Mouse (Mus musculus): ENCODE data around the gene Psmb3. TPM values are rescaled to one million over a fixed set of nuclear protein-coding genes. Genes with fewer than 3 reads are reported as not detected.

Gene Psmb3
- polyA plus RNA-seq, 1 experiment from 2014 or later, result 200 TPM

DNA sequence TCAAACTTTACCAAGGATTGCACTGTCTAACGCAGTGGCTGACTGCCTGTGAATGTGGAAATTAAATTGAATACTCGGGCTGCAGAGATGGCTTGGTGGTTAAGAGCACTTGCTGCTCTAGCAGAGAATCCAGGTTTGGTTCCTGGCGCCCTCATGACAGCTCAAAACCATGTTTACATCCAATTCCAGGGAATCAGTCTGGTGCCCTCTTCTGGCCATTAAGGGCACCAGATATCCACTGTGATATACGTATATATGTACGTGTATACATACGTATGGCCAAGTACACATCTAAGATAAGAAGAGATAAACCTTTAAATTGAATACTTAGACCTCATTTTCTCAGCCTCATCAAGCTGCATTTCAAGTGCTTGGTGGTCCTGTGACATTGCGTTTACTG is 37.0 kb upstream of the Psmb3 start:
- Histone ChIP-seq H3K4me3 (ENCODE audit: low read depth, low read length) (no peak overlapping the region), H3K36me3 (ENCODE audit: control insufficient read depth, insufficient read depth) (no peaks in the 10 kb centered on the region), H3K9me3 (replicated peaks; ENCODE audit: control insufficient read depth, low read length) (no peaks in the 10 kb centered on the region), H3K27me3 (ENCODE audit: control insufficient read depth, insufficient read depth, low read depth, low read length) (peaks cover 48% of the 10 kb centered on the region), H3K27ac (ENCODE audit: low read length) (no peak overlapping the region), H3K9ac (ENCODE audit: low read depth, low read length) (no peak overlapping the region), H3K4me2 (ENCODE audit: low read depth, low read length) (no peak overlapping the region), H3K4me1 (ENCODE audit: control insufficient read depth, low read depth, low read length) (peaks cover 8% of the 10 kb centered on the region)
- no peak for ATAC-seq (ENCODE audit: low read depth)
- 72% methylated on average over 7 of the region's 7 CpGs for WGBS (ENCODE audit: insufficient replicate concordance)

DNA sequence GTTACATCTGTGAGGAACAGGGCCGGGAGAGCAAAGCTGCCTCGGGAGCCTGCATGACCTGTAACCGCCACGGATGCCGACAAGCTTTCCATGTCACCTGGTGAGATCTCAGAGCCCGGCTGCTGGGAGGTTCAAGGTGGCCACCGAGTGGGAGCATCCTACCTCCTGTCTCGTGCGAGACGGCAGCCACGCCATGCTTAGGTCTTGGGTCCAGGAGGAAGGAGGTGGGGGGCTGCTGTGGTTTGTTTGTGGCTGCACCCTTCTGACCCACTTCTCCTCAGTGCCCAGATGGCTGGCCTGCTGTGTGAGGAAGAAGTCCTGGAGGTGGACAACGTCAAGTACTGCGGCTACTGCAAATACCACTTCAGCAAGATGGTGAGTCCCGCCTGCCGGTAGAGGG is 36.4 kb upstream of the Psmb3 start:
- H3K4me1 ChIP-seq (ENCODE audit: control insufficient read depth, low read depth, low read length), result peaks cover 7% of the 10 kb centered on the region
- no peak overlapping the region for H3K4me3 ChIP-seq (ENCODE audit: low read depth, low read length)
- no peaks in the 10 kb centered on the region for H3K9me3 ChIP-seq (replicated peaks; ENCODE audit: control insufficient read depth, low read length)
- peaks cover 42% of the 10 kb centered on the region for H3K27me3 ChIP-seq (ENCODE audit: control insufficient read depth, insufficient read depth, low read depth, low read length)
- WGBS (ENCODE audit: insufficient replicate concordance), result 66% methylated on average over 15 of the region's 15 CpGs
- H3K27ac ChIP-seq (ENCODE audit: low read length), result no peak overlapping the region
- no peak overlapping the region for H3K4me2 ChIP-seq (ENCODE audit: low read depth, low read length)
- no peaks in the 10 kb centered on the region for H3K36me3 ChIP-seq (ENCODE audit: control insufficient read depth, insufficient read depth)
- no peak for ATAC-seq (ENCODE audit: low read depth)
- H3K9ac ChIP-seq (ENCODE audit: low read depth, low read length), result no peak overlapping the region

DNA sequence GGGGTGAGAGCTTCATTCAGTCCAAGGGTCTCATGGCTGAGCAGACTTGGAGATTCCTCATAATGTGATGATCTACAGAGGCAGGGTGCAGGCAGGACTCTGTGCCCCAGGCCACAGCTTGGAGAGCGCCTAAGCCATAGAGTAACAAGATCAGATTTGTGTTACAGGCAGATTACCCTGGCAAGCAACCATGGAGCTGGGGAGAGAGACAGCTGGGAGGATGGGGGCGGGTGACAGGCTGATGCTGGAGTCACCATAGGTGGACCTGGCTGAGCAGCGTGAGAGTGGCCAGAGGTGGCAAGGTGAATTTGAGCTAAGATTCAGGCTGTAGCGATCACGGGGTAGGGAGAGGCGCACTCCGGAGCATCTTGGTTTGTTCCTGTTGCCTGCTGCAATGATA is 35.0 kb upstream of the Psmb3 start:
- no peak overlapping the region for H3K4me2 ChIP-seq (ENCODE audit: low read depth, low read length)
- H3K9ac ChIP-seq (ENCODE audit: low read depth, low read length), result no peak overlapping the region
- no peak for ATAC-seq (ENCODE audit: low read depth)
- H3K27ac ChIP-seq (ENCODE audit: low read length), result no peak overlapping the region
- no peaks in the 10 kb centered on the region for H3K36me3 ChIP-seq (ENCODE audit: control insufficient read depth, insufficient read depth)
- 79% methylated on average over 7 of the region's 7 CpGs for WGBS (ENCODE audit: insufficient replicate concordance)
- no peak overlapping the region for H3K4me3 ChIP-seq (ENCODE audit: low read depth, low read length)
- H3K27me3 ChIP-seq (ENCODE audit: control insufficient read depth, insufficient read depth, low read depth, low read length), result peaks cover 28% of the 10 kb centered on the region
- H3K9me3 ChIP-seq (replicated peaks; ENCODE audit: control insufficient read depth, low read length), result no peaks in the 10 kb centered on the region
- H3K4me1 ChIP-seq (ENCODE audit: control insufficient read depth, low read depth, low read length), result no peaks in the 10 kb centered on the region

DNA sequence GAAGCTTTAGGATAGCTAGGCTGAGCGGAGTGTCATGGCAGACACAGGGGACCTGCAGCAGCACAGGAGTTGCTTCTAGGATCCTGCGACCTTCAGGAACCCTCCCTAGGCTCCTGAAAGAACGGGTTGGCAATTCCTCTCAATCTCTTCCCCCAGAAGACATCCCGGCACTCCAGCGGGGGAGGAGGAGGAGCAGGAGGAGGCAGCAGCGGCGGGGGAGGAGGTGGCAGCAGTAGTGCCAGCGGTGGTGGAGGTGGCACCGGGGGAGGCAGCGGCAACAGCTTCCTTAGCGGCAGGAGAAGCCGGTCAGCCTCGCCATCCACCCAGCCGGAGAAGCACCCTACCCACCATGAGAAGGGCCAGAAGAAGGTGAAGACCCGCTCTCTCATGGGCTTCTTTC is 33.9 kb upstream of the Psmb3 start:
- no peak overlapping the region for H3K4me2 ChIP-seq (ENCODE audit: low read depth, low read length)
- H3K4me3 ChIP-seq (ENCODE audit: low read depth, low read length), result no peak overlapping the region
- 71% methylated on average over 15 of the region's 15 CpGs for WGBS (ENCODE audit: insufficient replicate concordance)
- peaks cover 17% of the 10 kb centered on the region for H3K27me3 ChIP-seq (ENCODE audit: control insufficient read depth, insufficient read depth, low read depth, low read length)
- no peaks in the 10 kb centered on the region for H3K9me3 ChIP-seq (replicated peaks; ENCODE audit: control insufficient read depth, low read length)
- ATAC-seq (ENCODE audit: low read depth), result no peak
- H3K4me1 ChIP-seq (ENCODE audit: control insufficient read depth, low read depth, low read length), result no peaks in the 10 kb centered on the region
- H3K36me3 ChIP-seq (ENCODE audit: control insufficient read depth, insufficient read depth), result no peaks in the 10 kb centered on the region
- H3K9ac ChIP-seq (ENCODE audit: low read depth, low read length), result no peak overlapping the region
- no peak overlapping the region for H3K27ac ChIP-seq (ENCODE audit: low read length)

DNA sequence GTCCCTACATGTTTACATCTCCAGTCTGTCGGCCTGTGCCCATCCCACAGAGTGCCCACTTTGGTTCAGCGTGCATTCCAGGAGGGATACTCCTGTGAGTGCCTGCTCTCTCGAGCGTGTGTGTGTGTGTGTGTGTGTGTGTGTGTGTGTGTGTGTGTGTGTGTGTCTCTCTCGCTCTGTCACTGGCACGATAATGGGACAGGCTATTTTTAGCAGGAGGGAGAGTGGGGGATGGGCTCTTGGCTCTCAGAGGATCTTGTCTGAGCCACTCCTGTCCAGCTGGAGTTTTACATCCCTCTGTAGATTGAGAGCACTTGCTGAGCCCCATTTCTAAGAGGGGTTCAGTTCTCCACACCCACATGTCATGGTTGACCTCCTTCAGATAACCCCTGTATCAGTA is 33.4 kb upstream of the Psmb3 start:
- 27% methylated on average over 6 of the region's 6 CpGs for WGBS (ENCODE audit: insufficient replicate concordance)
- no peak overlapping the region for H3K9ac ChIP-seq (ENCODE audit: low read depth, low read length)
- ATAC-seq (ENCODE audit: low read depth), result no peak
- no peaks in the 10 kb centered on the region for H3K4me1 ChIP-seq (ENCODE audit: control insufficient read depth, low read depth, low read length)
- no peaks in the 10 kb centered on the region for H3K9me3 ChIP-seq (replicated peaks; ENCODE audit: control insufficient read depth, low read length)
- no peaks in the 10 kb centered on the region for H3K36me3 ChIP-seq (ENCODE audit: control insufficient read depth, insufficient read depth)
- H3K4me3 ChIP-seq (ENCODE audit: low read depth, low read length), result no peak overlapping the region
- no peak overlapping the region for H3K4me2 ChIP-seq (ENCODE audit: low read depth, low read length)
- peaks cover 12% of the 10 kb centered on the region for H3K27me3 ChIP-seq (ENCODE audit: control insufficient read depth, insufficient read depth, low read depth, low read length)
- H3K27ac ChIP-seq (ENCODE audit: low read length), result no peak overlapping the region

DNA sequence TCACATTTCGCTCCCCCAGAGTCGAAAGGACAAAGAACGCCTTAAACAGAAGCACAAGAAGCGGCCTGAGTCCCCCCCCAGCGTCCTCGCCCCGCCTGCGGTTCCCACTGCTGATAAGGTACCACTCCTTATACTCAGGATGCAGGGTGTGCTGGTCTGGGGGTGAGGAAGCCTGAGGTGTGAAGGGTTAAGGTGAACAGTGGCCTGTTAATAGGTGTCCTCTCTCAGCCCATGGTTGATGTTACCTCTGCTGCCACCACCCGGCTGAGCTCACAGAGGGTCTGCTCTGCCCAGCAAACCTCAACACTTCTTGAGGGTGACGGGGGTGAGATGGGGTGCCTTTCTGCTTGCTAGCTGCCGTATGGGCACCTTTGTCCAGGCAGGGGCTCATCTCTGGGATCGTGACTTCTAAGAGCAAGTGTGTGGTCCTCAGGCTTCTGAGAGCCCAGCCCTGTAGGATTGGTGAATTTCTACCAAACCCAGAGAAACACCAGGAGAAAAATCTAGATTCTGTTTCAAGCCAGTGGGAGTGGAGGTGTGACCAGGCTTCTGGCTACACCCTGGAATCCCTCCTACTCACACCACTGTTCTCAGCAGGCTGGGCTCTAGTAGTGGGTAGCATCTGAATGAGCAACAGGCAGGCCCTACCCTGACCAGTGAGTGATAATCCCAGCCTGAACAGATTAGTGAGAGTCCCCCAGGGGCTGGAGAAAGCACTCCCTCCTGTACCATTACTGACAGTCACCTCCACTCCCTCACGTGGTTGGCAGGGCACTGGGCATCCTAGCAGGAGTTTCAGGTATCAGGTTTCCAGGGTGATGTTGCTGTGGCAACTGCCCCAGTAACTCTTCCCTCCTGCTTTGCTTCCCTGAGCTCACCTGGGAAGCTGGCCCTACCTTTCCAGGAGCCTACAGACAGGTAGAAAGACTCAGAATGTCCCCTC is 32.7 kb upstream of the Psmb3 start:
- H3K9ac ChIP-seq (ENCODE audit: low read depth, low read length), result no peak overlapping the region
- no peaks in the 10 kb centered on the region for H3K4me1 ChIP-seq (ENCODE audit: control insufficient read depth, low read depth, low read length)
- H3K9me3 ChIP-seq (replicated peaks; ENCODE audit: control insufficient read depth, low read length), result no peaks in the 10 kb centered on the region
- 37% methylated on average over 13 of the region's 13 CpGs for WGBS (ENCODE audit: insufficient replicate concordance)
- no peak overlapping the region for H3K27ac ChIP-seq (ENCODE audit: low read length)
- no peak for ATAC-seq (ENCODE audit: low read depth)
- H3K27me3 ChIP-seq (ENCODE audit: control insufficient read depth, insufficient read depth, low read depth, low read length), result peaks cover 5% of the 10 kb centered on the region; the same call in 1 of the 2 replicates
- no peak overlapping the region for H3K4me2 ChIP-seq (ENCODE audit: low read depth, low read length)
- H3K36me3 ChIP-seq (ENCODE audit: control insufficient read depth, insufficient read depth), result no peaks in the 10 kb centered on the region
- H3K4me3 ChIP-seq (ENCODE audit: low read depth, low read length), result no peak overlapping the region

DNA sequence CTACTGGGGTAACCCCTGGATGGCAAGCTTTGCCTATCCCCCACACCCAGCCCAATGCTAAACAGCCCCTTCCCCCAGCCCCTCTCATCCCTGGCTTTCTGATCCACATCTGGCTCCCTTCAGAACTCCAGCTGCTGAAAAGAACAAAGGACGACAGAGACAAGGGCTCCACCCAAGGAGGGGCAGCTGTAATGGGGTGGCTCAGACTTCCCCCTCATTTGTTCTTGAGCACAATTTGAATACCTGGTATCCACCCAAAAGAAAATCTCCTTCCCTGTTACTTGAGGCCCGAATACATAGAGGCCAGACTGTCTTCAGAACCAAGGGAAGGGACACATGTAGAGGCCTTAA is 32.0 kb upstream of the Psmb3 start:
- H3K9me3 ChIP-seq (replicated peaks; ENCODE audit: control insufficient read depth, low read length), result no peaks in the 10 kb centered on the region
- no peak overlapping the region for H3K4me3 ChIP-seq (ENCODE audit: low read depth, low read length)
- ATAC-seq (ENCODE audit: low read depth), result no peak
- no peaks in the 10 kb centered on the region for H3K4me1 ChIP-seq (ENCODE audit: control insufficient read depth, low read depth, low read length)
- H3K27me3 ChIP-seq (ENCODE audit: control insufficient read depth, insufficient read depth, low read depth, low read length), result no peaks in the 10 kb centered on the region
- no peak overlapping the region for H3K4me2 ChIP-seq (ENCODE audit: low read depth, low read length)
- WGBS (ENCODE audit: insufficient replicate concordance), result 36% methylated on average over 2 of the region's 2 CpGs
- no peaks in the 10 kb centered on the region for H3K36me3 ChIP-seq (ENCODE audit: control insufficient read depth, insufficient read depth)
- H3K9ac ChIP-seq (ENCODE audit: low read depth, low read length), result no peak overlapping the region
- H3K27ac ChIP-seq (ENCODE audit: low read length), result no peak overlapping the region

DNA sequence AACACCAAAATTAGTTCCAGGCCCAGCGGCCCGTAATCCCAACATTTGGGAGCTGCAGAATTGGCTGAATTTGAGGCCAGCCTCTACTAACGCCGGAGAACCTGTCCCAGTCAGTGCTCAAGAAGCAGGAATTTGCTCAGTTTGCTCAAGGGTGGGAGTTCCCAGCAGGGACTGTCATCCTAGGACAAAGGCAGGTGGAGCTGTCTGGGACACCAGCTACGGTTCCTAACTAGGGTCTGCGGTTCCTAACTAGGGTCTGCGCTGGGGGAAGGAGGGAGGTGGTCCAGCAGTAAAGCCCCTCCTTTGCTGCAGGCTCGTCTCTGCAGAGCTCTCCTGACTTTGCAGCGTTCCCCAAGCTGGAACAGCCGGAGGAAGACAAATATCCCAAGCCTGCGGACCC is 30.1 kb upstream of the Psmb3 start:
- Histone ChIP-seq H3K27ac (ENCODE audit: low read length) (no peak overlapping the region), H3K9me3 (replicated peaks; ENCODE audit: control insufficient read depth, low read length) (no peaks in the 10 kb centered on the region), H3K9ac (ENCODE audit: low read depth, low read length) (no peak overlapping the region), H3K27me3 (ENCODE audit: control insufficient read depth, insufficient read depth, low read depth, low read length) (no peaks in the 10 kb centered on the region), H3K4me1 (ENCODE audit: control insufficient read depth, low read depth, low read length) (no peaks in the 10 kb centered on the region), H3K36me3 (ENCODE audit: control insufficient read depth, insufficient read depth) (no peaks in the 10 kb centered on the region), H3K4me2 (ENCODE audit: low read depth, low read length) (no peak overlapping the region), H3K4me3 (ENCODE audit: low read depth, low read length) (no peak overlapping the region)
- WGBS (ENCODE audit: insufficient replicate concordance), result 77% methylated on average over 11 of the region's 11 CpGs
- no peak for ATAC-seq (ENCODE audit: low read depth)

DNA sequence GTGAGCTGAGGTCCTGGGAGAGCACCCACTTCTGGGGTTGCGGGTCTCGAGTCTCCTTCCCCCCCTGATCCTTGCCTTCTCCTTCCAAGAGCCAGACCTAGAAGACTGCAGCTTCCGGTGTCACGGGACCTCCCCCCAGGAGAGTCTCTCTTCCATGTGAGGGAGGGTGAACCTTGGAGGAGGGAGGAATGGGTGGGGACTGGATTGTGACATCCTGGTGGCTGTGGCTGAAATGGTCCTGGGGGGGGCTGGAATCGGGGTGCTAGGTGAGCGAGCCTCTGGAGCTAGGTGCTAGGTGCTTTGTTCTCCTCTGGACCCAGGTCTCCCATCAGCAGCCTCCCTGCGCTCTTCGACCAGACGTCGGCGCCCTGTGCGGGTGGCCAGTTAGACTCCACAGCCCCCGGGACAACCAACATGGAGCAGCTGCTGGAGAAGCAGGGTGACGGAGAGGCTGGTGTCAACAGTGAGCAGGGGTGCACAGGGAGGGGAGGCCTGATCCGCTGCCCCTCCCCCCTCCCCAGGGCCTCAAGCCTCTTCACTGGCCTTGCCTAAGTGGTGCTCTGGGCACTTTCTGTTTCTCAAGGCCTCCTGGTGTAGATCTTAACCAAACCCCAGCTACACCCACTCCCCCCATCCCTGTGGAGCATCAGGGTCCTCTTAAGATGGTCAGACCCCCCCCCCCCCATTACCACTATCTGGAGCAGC is 27.0 kb upstream of the Psmb3 start:
- no peak for ATAC-seq (ENCODE audit: low read depth)
- Histone ChIP-seq H3K36me3 (ENCODE audit: control insufficient read depth, insufficient read depth) (no peaks in the 10 kb centered on the region), H3K27ac (ENCODE audit: low read length) (no peak overlapping the region), H3K9me3 (replicated peaks; ENCODE audit: control insufficient read depth, low read length) (no peaks in the 10 kb centered on the region), H3K4me2 (ENCODE audit: low read depth, low read length) (no peak overlapping the region), H3K4me3 (ENCODE audit: low read depth, low read length) (no peak overlapping the region), H3K4me1 (ENCODE audit: control insufficient read depth, low read depth, low read length) (no peaks in the 10 kb centered on the region), H3K27me3 (ENCODE audit: control insufficient read depth, insufficient read depth, low read depth, low read length) (no peaks in the 10 kb centered on the region), H3K9ac (ENCODE audit: low read depth, low read length) (no peak overlapping the region)
- WGBS (ENCODE audit: insufficient replicate concordance), result 76% methylated on average over 15 of the region's 15 CpGs

Measured in liver, embryonic 16.5 days (tissue).